Mouse (Mus musculus): Measurements from ENCODE around the gene Atxn2l. TPM values are rescaled to one million over a fixed set of nuclear protein-coding genes. Genes with fewer than 3 reads are reported as not detected.

Gene Atxn2l
- polyA plus RNA-seq, 1 experiment from 2014 or later: 52.4 TPM

DNA sequence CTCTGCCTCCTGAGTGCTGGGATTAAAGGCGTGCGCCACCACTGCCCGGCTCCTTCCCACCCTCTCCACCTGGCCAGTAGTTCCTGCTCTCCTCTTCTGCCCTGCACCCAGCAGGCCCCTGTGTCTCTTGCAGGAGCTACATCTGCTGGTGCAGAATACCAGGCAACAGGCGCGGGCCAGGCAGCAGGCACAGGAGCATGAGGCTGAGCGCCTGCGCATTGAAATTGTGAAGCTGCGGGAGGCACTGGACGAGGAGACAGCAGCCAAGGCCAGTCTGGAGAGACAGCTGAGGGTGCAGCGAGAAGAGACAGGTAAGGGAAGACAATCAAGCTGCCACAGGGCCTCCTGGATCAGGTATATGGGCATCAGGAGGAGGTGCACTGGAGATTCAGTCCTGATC lies 59.2 kb downstream of the Atxn2l start:
- Histone ChIP-seq H3K9me3 (replicated peaks) (no peaks in the 10 kb centered on the region), H3K27ac (no peak overlapping the region), H3K27me3 (no peaks in the 10 kb centered on the region), H3K4me1 (no peaks in the 10 kb centered on the region), H3K4me2 (no peak overlapping the region), H3K36me3 (ENCODE audit: poor library complexity, severe bottlenecking) (peaks cover 62% of the 10 kb centered on the region), H3K9ac (no peak overlapping the region), H3K4me3 (no peak overlapping the region)
- WGBS: 90% methylated on average over 10 of the region's 10 CpGs
- ATAC-seq: no peak

Other genes starting within 250 kb of the Atxn2l start
- 212 and 215 TPM in 2 replicates for gene Sbk1, start 230.8 kb downstream of the Atxn2l start, polyA plus RNA-seq (2015; fragmentation: Nextera tagmentation; extraction: Ambion mirVana)
- gene Lat, start 133.9 kb downstream of the Atxn2l start, polyA plus RNA-seq (2015; fragmentation: Nextera tagmentation; extraction: Ambion mirVana): 1.0 and 1.9 TPM in 2 replicates
- gene Spns1, start 126.0 kb downstream of the Atxn2l start, polyA plus RNA-seq (2015; fragmentation: Nextera tagmentation; extraction: Ambion mirVana): 58.6 and 69.2 TPM in 2 replicates
- gene Nfatc2ip, start 106.7 kb downstream of the Atxn2l start, polyA plus RNA-seq (2015; fragmentation: Nextera tagmentation; extraction: Ambion mirVana): 3.0 and 4.5 TPM in 2 replicates
- gene Cd19, start 88.5 kb downstream of the Atxn2l start, polyA plus RNA-seq (2015; fragmentation: Nextera tagmentation; extraction: Ambion mirVana): not detected in 2 replicates
- 18.7 and 22.4 TPM in 2 replicates for gene Rabep2, start 74.7 kb downstream of the Atxn2l start, polyA plus RNA-seq (2015; fragmentation: Nextera tagmentation; extraction: Ambion mirVana)
- 0.19 and 0.32 TPM in 2 replicates for gene Atp2a1, start 40.3 kb downstream of the Atxn2l start, polyA plus RNA-seq (2015; fragmentation: Nextera tagmentation; extraction: Ambion mirVana)
- gene Sh2b1, start 28.0 kb downstream of the Atxn2l start, polyA plus RNA-seq (2015; fragmentation: Nextera tagmentation; extraction: Ambion mirVana): 55.8 and 61.6 TPM in 2 replicates
- gene Tufm, start 16.1 kb downstream of the Atxn2l start, polyA plus RNA-seq (2015; fragmentation: Nextera tagmentation; extraction: Ambion mirVana): 114 and 123 TPM in 2 replicates
- 209 and 212 TPM in 2 replicates for gene Eif3c, start 63.0 kb upstream of the Atxn2l start, polyA plus RNA-seq (2015; fragmentation: Nextera tagmentation; extraction: Ambion mirVana)
- gene Apobr, start 81.5 kb upstream of the Atxn2l start, polyA plus RNA-seq (2015; fragmentation: Nextera tagmentation; extraction: Ambion mirVana): 0.38 and 0.46 TPM in 2 replicates
- gene Cln3, start 82.4 kb upstream of the Atxn2l start, polyA plus RNA-seq (2015; fragmentation: Nextera tagmentation; extraction: Ambion mirVana): 26.3 and 30.8 TPM in 2 replicates
- gene Il27, start 91.5 kb upstream of the Atxn2l start, polyA plus RNA-seq (2015; fragmentation: Nextera tagmentation; extraction: Ambion mirVana): not detected in 2 replicates
- 2.1 and 2.5 TPM in 2 replicates for gene Nupr1, start 127.4 kb upstream of the Atxn2l start, polyA plus RNA-seq (2015; fragmentation: Nextera tagmentation; extraction: Ambion mirVana)
- 57.3 and 64.6 TPM in 2 replicates for gene Sgf29, start 145.9 kb upstream of the Atxn2l start, polyA plus RNA-seq (2015; fragmentation: Nextera tagmentation; extraction: Ambion mirVana)
- 0.46 and 0.68 TPM in 2 replicates for gene Sult1a1, start 173.0 kb upstream of the Atxn2l start, polyA plus RNA-seq (2015; fragmentation: Nextera tagmentation; extraction: Ambion mirVana)
- 183 and 187 TPM in 2 replicates for gene Bola2, start 192.0 kb upstream of the Atxn2l start, polyA plus RNA-seq (2015; fragmentation: Nextera tagmentation; extraction: Ambion mirVana)
- 16.6 TPM in 2 replicates for gene Slx1b, start 192.3 kb upstream of the Atxn2l start, polyA plus RNA-seq (2015; fragmentation: Nextera tagmentation; extraction: Ambion mirVana)
- 72.7 and 77.1 TPM in 2 replicates for gene Coro1a, start 204.3 kb upstream of the Atxn2l start, polyA plus RNA-seq (2015; fragmentation: Nextera tagmentation; extraction: Ambion mirVana)

Data from forebrain, embryonic 13.5 days (tissue).